Mouse (Mus musculus): ENCODE measurements at regions not wholly inside any gene's neighbourhood (a gene's known extent, or its start where the extent isn't known, plus 50 kb on each side); places are given as distances from the start of the nearest gene placed in this dataset.

DNA sequence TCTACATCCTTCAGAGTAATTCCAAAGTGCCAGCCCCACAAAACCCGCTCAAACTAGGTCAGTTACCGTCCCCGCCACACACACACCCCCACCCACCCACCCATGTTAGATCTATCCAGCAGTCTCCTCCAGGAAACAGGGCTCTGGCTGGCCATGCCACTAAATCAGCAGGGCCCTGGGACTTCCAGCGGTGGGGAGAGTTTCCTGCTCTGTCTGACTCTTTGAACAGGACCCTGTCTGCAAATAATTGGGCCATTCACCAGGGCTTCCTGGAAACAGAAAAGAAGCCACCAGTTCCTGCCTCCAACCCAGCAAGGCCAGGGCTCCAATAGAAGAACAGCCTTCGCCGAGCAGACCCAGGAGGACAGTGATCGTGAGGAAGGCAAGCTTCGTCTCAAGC is 307.1 kb downstream of the Ptpru start:
- TF ChIP-seq POLR2A (IDR thresholded peaks at IDR 0.05; ENCODE audit: borderline replicate concordance, insufficient read depth, low read length) (no peak), CTCF (IDR thresholded peaks at IDR 0.05; ENCODE audit: borderline replicate concordance, insufficient read depth, low read depth, low read length) (no peak)

All from cerebellum, adult 2 months (tissue).